Mouse (Mus musculus): ENCODE results near the gene Rcan1.

Rcan1 gene

GRCm38 (mm10) chr16:92468459-92468858, 2.2 kb downstream of the Rcan1 start:
- DNase-seq (ENCODE audit: low spot score), result no peak

- no peak for DNase-seq (ENCODE audit: low spot score)
Measured at GRCm38 (mm10) chr16:92467041-92467440, 3.6 kb downstream of the Rcan1 start.

- peak; percentile 93 for DNase-seq (ENCODE audit: low spot score)
Measured at GRCm38 (mm10) chr16:92465642-92466526, 4.8 kb downstream of the Rcan1 start.

- DNase-seq (ENCODE audit: low spot score), result no peak
Measured at GRCm38 (mm10) chr16:92465226-92465625, 5.4 kb downstream of the Rcan1 start.

GRCm38 (mm10) chr16:92464390-92464972, 6.2 kb downstream of the Rcan1 start:
- no peak for DNase-seq (ENCODE audit: low spot score)

- DNase-seq (ENCODE audit: low spot score), result no peak
Measured at GRCm38 (mm10) chr16:92461412-92461811, 9.3 kb downstream of the Rcan1 start.

GRCm38 (mm10) chr16:92457594-92457993, 13.1 kb downstream of the Rcan1 start:
- DNase-seq (ENCODE audit: low spot score), result peak; percentile 67

GRCm38 (mm10) chr16:92455969-92456368, 14.7 kb downstream of the Rcan1 start:
- DNase-seq (ENCODE audit: low spot score), result no peak

GRCm38 (mm10) chr16:92455488-92455887, 15.2 kb downstream of the Rcan1 start:
- no peak for DNase-seq (ENCODE audit: low spot score)

GRCm38 (mm10) chr16:92454495-92454894, 16.2 kb downstream of the Rcan1 start:
- DNase-seq (ENCODE audit: low spot score), result no peak

GRCm38 (mm10) chr16:92454002-92454401, 16.7 kb downstream of the Rcan1 start:
- DNase-seq (ENCODE audit: low spot score), result no peak

GRCm38 (mm10) chr16:92452609-92453008, 18.1 kb downstream of the Rcan1 start:
- DNase-seq (ENCODE audit: low spot score), result no peak

GRCm38 (mm10) chr16:92451516-92452072, 19.1 kb downstream of the Rcan1 start:
- DNase-seq (ENCODE audit: low spot score), result no peak

- DNase-seq (ENCODE audit: low spot score), result no peak
Measured at GRCm38 (mm10) chr16:92450331-92450730, 20.3 kb downstream of the Rcan1 start.

- DNase-seq (ENCODE audit: low spot score), result no peak
Measured at GRCm38 (mm10) chr16:92449080-92449479, 21.6 kb downstream of the Rcan1 start.

GRCm38 (mm10) chr16:92445377-92445776, 25.3 kb downstream of the Rcan1 start:
- DNase-seq (ENCODE audit: low spot score), result no peak

- DNase-seq (ENCODE audit: low spot score), result no peak
Measured at GRCm38 (mm10) chr16:92443644-92444113, 27.0 kb downstream of the Rcan1 start.

- no peak for DNase-seq (ENCODE audit: low spot score)
Measured at GRCm38 (mm10) chr16:92442946-92443345, 27.7 kb downstream of the Rcan1 start.

- DNase-seq (ENCODE audit: low spot score), result no peak
Measured at GRCm38 (mm10) chr16:92442150-92442549, 28.5 kb downstream of the Rcan1 start.

- no peak for DNase-seq (ENCODE audit: low spot score)
Measured at GRCm38 (mm10) chr16:92441203-92441602, 29.5 kb downstream of the Rcan1 start.

- DNase-seq (ENCODE audit: low spot score), result no peak
Measured at GRCm38 (mm10) chr16:92440229-92440628, 30.4 kb downstream of the Rcan1 start.

GRCm38 (mm10) chr16:92439775-92440174, 30.9 kb downstream of the Rcan1 start:
- no peak for DNase-seq (ENCODE audit: low spot score)

- DNase-seq (ENCODE audit: low spot score), result no peak
Measured at GRCm38 (mm10) chr16:92435431-92435985, 35.2 kb downstream of the Rcan1 start.
